8 mouse cellular contexts compared by ENCODE assay signal in the genomic region with DNA sequence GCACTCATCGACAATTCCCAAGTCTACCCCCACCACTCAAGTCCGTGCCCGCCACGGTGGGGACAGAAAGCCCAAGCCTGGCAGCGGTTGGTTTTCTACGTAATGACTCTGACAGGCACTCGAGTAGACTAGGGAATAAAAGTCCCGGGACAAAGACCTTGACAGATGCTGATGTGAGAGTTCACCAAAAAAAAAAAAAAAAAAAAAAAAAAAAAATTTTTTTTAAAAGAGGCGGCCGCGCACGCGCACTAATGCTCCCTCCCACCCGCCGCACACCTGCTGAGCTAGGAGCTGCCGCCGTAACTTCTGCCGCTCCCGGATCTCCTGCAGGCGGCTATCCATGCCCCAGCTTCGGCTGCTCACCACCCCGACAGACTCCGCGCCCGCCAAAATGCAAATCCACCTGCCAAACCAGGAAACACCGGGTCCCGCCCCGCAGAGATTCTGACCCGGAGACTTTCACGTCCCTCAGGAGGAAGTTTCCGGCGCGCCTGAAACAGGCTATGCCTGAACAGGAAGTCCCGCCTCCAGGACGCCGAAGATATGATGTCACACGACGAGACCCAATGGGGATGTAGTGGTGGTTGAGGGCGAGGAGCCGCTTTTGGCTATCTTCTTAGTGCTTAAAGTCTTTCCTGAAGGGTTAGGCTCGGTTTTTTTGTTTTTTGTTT. TPM values are rescaled to one million over a fixed set of nuclear protein-coding genes. Genes with fewer than 3 reads are reported as not detected.
DNase-seq lines count a peak whose midpoint lies in the region; ATAC-seq and TF ChIP-seq lines count a peak whose summit lies in the region.

A gene (minus strand): TSS at position 623 of the 671 bp plus-strand sequence.

- no peaks in the 10 kb centered on the region for H3K9me3 ChIP-seq in CH12.LX (replicated peaks; ENCODE audit: low read length)
- H3K9me3 ChIP-seq in forebrain, embryonic 11.5 days (ENCODE audit: control insufficient read depth, low read length), result no peaks in the 10 kb centered on the region
- H3K9me3 ChIP-seq in heart, embryonic 16.5 days (replicated peaks; ENCODE audit: control insufficient read depth, low read length), result no peaks in the 10 kb centered on the region
- no peaks in the 10 kb centered on the region for H3K9me3 ChIP-seq in liver, embryonic 15.5 days (replicated peaks)
- no peaks in the 10 kb centered on the region for H3K9me3 ChIP-seq in neural tube, embryonic 12.5 days

- 0% methylated on average over 41 of the region's 41 CpGs for WGBS in forebrain, embryonic 11.5 days
- WGBS in heart, embryonic 16.5 days, result under 1% methylated on average over 40 of the region's 41 CpGs
- WGBS in liver, embryonic 15.5 days (ENCODE audit: insufficient replicate concordance), result under 1% methylated on average over 41 of the region's 41 CpGs
- WGBS in neural tube, embryonic 12.5 days, result under 1% methylated on average over 41 of the region's 41 CpGs

- H3K4me2 ChIP-seq in CH12.LX (ENCODE audit: insufficient read depth, low read depth, poor library complexity, severe bottlenecking), result peak within 1 kb of the TSS; percentile 86
- peak within 1 kb of the TSS; percentile 75 for H3K4me2 ChIP-seq in forebrain, embryonic 11.5 days (ENCODE audit: low read depth, low read length, severe bottlenecking)
- peak within 1 kb of the TSS; percentile 83 for H3K4me2 ChIP-seq in heart, embryonic 16.5 days (ENCODE audit: low read depth, low read length)
- peak within 1 kb of the TSS; percentile 84 for H3K4me2 ChIP-seq in liver, embryonic 15.5 days
- H3K4me2 ChIP-seq in neural tube, embryonic 12.5 days (replicated peaks), result peak within 1 kb of the TSS; percentile 69

- peak; percentile 99 for DNase-seq in CH12.LX (ENCODE audit: extremely low read depth)
- peak; percentile 96 for DNase-seq in c-Kit-positive CD71-positive TER-119-negative erythroid progenitor cells, embryonic 14.5 days (ENCODE audit: low read depth)
- peak; percentile 97 for DNase-seq in forebrain, embryonic 11.5 days (ENCODE audit: low spot score)
- DNase-seq in kidney, postnatal 36 days, result peak; percentile 98
- peak; percentile 98 for DNase-seq in telencephalon, adult 2 months (ENCODE audit: low read depth, low spot score)

- H3K79me2 ChIP-seq in CH12.LX (replicated peaks; ENCODE audit: control insufficient read depth, extremely low read depth, insufficient read depth, poor library complexity, severe bottlenecking), result peaks cover 11% of the 10 kb centered on the region

- peak within 1 kb of the TSS; percentile 80 for H3K27ac ChIP-seq in CH12.LX (ENCODE audit: insufficient read depth, low read depth)
- peak within 1 kb of the TSS; percentile 84 for H3K27ac ChIP-seq in forebrain, embryonic 11.5 days (ENCODE audit: low read depth, low read length)
- H3K27ac ChIP-seq in heart, embryonic 16.5 days (ENCODE audit: low read length), result peak within 1 kb of the TSS; percentile 80
- H3K27ac ChIP-seq in liver, embryonic 15.5 days (replicated peaks), result peak within 1 kb of the TSS; percentile 90
- H3K27ac ChIP-seq in neural tube, embryonic 12.5 days, result peak within 1 kb of the TSS; percentile 64; the same call in 1 of the 2 replicates

- H3K27me3 ChIP-seq in CH12.LX (replicated peaks), result peaks cover 3% of the 10 kb centered on the region
- no peaks in the 10 kb centered on the region for H3K27me3 ChIP-seq in forebrain, embryonic 11.5 days (ENCODE audit: control insufficient read depth, insufficient read depth, low read length)
- H3K27me3 ChIP-seq in heart, embryonic 16.5 days (ENCODE audit: control insufficient read depth, insufficient read depth, low read length), result no peaks in the 10 kb centered on the region
- 0 out of 2 replicates have a peak, but pooled peaks cover 7% of the 10 kb centered on the region for H3K27me3 ChIP-seq in liver, embryonic 15.5 days
- no peaks in the 10 kb centered on the region for H3K27me3 ChIP-seq in neural tube, embryonic 12.5 days (replicated peaks)

- TF ChIP-seq RAD21 in CH12.LX (IDR thresholded peaks at IDR 0.05; ENCODE audit: low read depth, low read length), result no peak

- peak; percentile 80 for TF ChIP-seq POLR2A in CH12.LX (IDR thresholded peaks at IDR 0.05; ENCODE audit: low read depth, low read length)

- dilution Hi-C loops in CH12.LX (cut with MboI; ENCODE audit: extremely low pct_ligation_motif_present, extremely low pct_unique_long_range_greater_than_20kb, low sequenced_read_pairs), result no loop called here

- in situ Hi-C loops in CH12.LX (cut with MboI; ENCODE audit: low pct_ligation_motif_present, low pct_unique_long_range_greater_than_20kb, low sequenced_read_pairs), result no loop called here

- H3K4me3 ChIP-seq in CH12.LX (replicated peaks in 1 of 3; ENCODE audit: low read depth in 2 of 3, low read length in 2 of 3, poor library complexity in 1 of 3), result peak within 1 kb of the TSS; percentile 59 to 90 (median 82)
- peak within 1 kb of the TSS; percentile 68 for H3K4me3 ChIP-seq in forebrain, embryonic 11.5 days (ENCODE audit: low read depth, low read length)
- H3K4me3 ChIP-seq in heart, embryonic 16.5 days (ENCODE audit: low read length), result peak within 1 kb of the TSS; percentile 60
- H3K4me3 ChIP-seq in liver, embryonic 15.5 days (replicated peaks), result peak within 1 kb of the TSS; percentile 85
- peak within 1 kb of the TSS; percentile 68 for H3K4me3 ChIP-seq in neural tube, embryonic 12.5 days

- H3K36me3 ChIP-seq in CH12.LX (replicated peaks in 1 of 2; ENCODE audit: control insufficient read depth in 1 of 2, insufficient read depth in 1 of 2, low read length in 1 of 2), result peaks cover 0 to 14% of the 10 kb centered on the region in 2 experiments
- no peaks in the 10 kb centered on the region; the same call in 1 of the 2 replicates for H3K36me3 ChIP-seq in forebrain, embryonic 11.5 days (ENCODE audit: control insufficient read depth, insufficient read depth, low read length)
- H3K36me3 ChIP-seq in heart, embryonic 16.5 days (ENCODE audit: control insufficient read depth, insufficient read depth), result peaks cover 4% of the 10 kb centered on the region; the same call in 1 of the 2 replicates
- H3K36me3 ChIP-seq in liver, embryonic 15.5 days (replicated peaks), result peaks cover 13% of the 10 kb centered on the region
- peaks cover 9% of the 10 kb centered on the region for H3K36me3 ChIP-seq in neural tube, embryonic 12.5 days

- peak; percentile 99 for ATAC-seq in forebrain, embryonic 11.5 days (replicated peaks; ENCODE audit: low FRiP score)
- peak; percentile 99 for ATAC-seq in heart, embryonic 16.5 days (replicated peaks; ENCODE audit: extremely low read depth, insufficient read depth, low FRiP score)
- peak; percentile 100 for ATAC-seq in liver, embryonic 15.5 days (ENCODE audit: insufficient read depth)
- peak; percentile 99 for ATAC-seq in neural tube, embryonic 12.5 days (ENCODE audit: low FRiP score, low read depth)

- peaks cover 0 to 17% of the 10 kb centered on the region in 2 experiments; a peak in 2 of 4 replicates for H3K4me1 ChIP-seq in CH12.LX (ENCODE audit: control insufficient read depth in 1 of 2, insufficient read depth in 2 of 2)
- no peaks in the 10 kb centered on the region for H3K4me1 ChIP-seq in forebrain, embryonic 11.5 days (replicated peaks; ENCODE audit: control insufficient read depth, insufficient read depth, low read length)
- peaks cover 7% of the 10 kb centered on the region for H3K4me1 ChIP-seq in heart, embryonic 16.5 days (ENCODE audit: control insufficient read depth, insufficient read depth, low read length)
- peaks cover 13% of the 10 kb centered on the region for H3K4me1 ChIP-seq in liver, embryonic 15.5 days (replicated peaks)
- H3K4me1 ChIP-seq in neural tube, embryonic 12.5 days, result peaks cover 16% of the 10 kb centered on the region

- TF ChIP-seq CTCF in CH12.LX (conservative IDR thresholded peaks at IDR 0.05 in 1 of 2, IDR thresholded peaks at IDR 0.05 in 1 of 2; ENCODE audit: low read depth in 2 of 2, low read length in 2 of 2), result no peak

- peak within 1 kb of the TSS; percentile 94 for H3K9ac ChIP-seq in CH12.LX (ENCODE audit: insufficient read depth, low read depth)
- peak within 1 kb of the TSS; percentile 77 for H3K9ac ChIP-seq in forebrain, embryonic 11.5 days (ENCODE audit: low read length)
- H3K9ac ChIP-seq in heart, embryonic 16.5 days (ENCODE audit: low read length), result peak within 1 kb of the TSS; percentile 81
- H3K9ac ChIP-seq in liver, embryonic 15.5 days, result peak within 1 kb of the TSS; percentile 78
- peak within 1 kb of the TSS; percentile 67 for H3K9ac ChIP-seq in neural tube, embryonic 12.5 days

- TF ChIP-seq EP300 in CH12.LX (IDR thresholded peaks at IDR 0.05; ENCODE audit: low read length), result peak; percentile 42; the same call in 1 of the 2 replicates

TF ChIP-seq in CH12.LX, 34 proteins besides CTCF, POLR2A, EP300 and RAD21 (continues in another document):
- peak; percentile 45; the same call in 1 of the 2 replicates for TF ChIP-seq RCOR1 (conservative IDR thresholded peaks at IDR 0.05; ENCODE audit: low read depth, low read length)
- TF ChIP-seq ETS1 (conservative IDR thresholded peaks at IDR 0.05; ENCODE audit: low read depth, low read length), result peak; percentile 5; the same call in 1 of the 2 replicates
- peak; percentile 45 for TF ChIP-seq MYC (IDR thresholded peaks at IDR 0.05; ENCODE audit: low read depth, low read length)
- TF ChIP-seq USF1 (IDR thresholded peaks at IDR 0.05; ENCODE audit: low read depth, low read length), result no peak
- TF ChIP-seq JUN (IDR thresholded peaks at IDR 0.05; ENCODE audit: insufficient read depth, low read depth, low read length), result no peak
- no peak for TF ChIP-seq BHLHE40 (IDR thresholded peaks at IDR 0.05; ENCODE audit: low read depth, low read length)
- no peak; the same call in 1 of the 2 replicates for TF ChIP-seq GABPA (IDR thresholded peaks at IDR 0.05; ENCODE audit: insufficient replicate concordance, low read depth, low read length)
- no peak for TF ChIP-seq USF2 (conservative IDR thresholded peaks at IDR 0.05; ENCODE audit: low read depth, low read length)
- TF ChIP-seq MAZ (IDR thresholded peaks at IDR 0.05; ENCODE audit: low read depth, low read length), result peak; percentile 51
- TF ChIP-seq ZC3H11A (IDR thresholded peaks at IDR 0.05; ENCODE audit: low read depth, low read length), result no peak
- no peak; the same call in 1 of the 2 replicates for TF ChIP-seq ZKSCAN1 (IDR thresholded peaks at IDR 0.05; ENCODE audit: borderline replicate concordance, low read depth, low read length)
- TF ChIP-seq JUND (conservative IDR thresholded peaks at IDR 0.05; ENCODE audit: low read depth, low read length), result no peak
- peak; percentile 80 for TF ChIP-seq NRF1 (IDR thresholded peaks at IDR 0.05; ENCODE audit: low read depth, low read length)
- peak; percentile 99 for TF ChIP-seq ZNF384 (IDR thresholded peaks at IDR 0.05; ENCODE audit: low read depth, low read length)

RNA-seq across cellular contexts. Expression of the gene that starts here (rescaled TPM):
- 5.7 and 6.0 TPM in 2 replicates for total RNA-seq in CH12.LX (2012; rRNA removed)
- total RNA-seq in CH12.LX (2014; rRNA removed), result 8.1 and 8.7 TPM in 2 replicates
- 12.8 and 13.3 TPM in 2 replicates for polyA plus RNA-seq in CH12.LX (2012; ENCODE audit: insufficient read length, low read depth)
- 33.5 and 35.1 TPM in 2 replicates for polyA plus RNA-seq in forebrain, embryonic 11.5 days (2014; fragmentation: Nextera tagmentation; extraction: Ambion mirVana)
- 19.8 and 23.5 TPM in 2 replicates for polyA plus RNA-seq in heart, embryonic 16.5 days (2015; fragmentation: Nextera tagmentation; extraction: Ambion mirVana)
- polyA plus RNA-seq in liver, embryonic 15.5 days (2015; fragmentation: Nextera tagmentation; extraction: Ambion mirVana), result 6.4 and 7.1 TPM in 2 replicates
- polyA plus RNA-seq in neural tube, embryonic 12.5 days (2016; fragmentation: Nextera tagmentation; extraction: Ambion mirVana), result 30.4 and 34.2 TPM in 2 replicates

Comparison
In these comparisons a context has a peak if more than half of its experiments do, and no peak if none do; other contexts are left out.
1. Peak in every context shown above with its lines: DNase-seq, ATAC-seq, H3K4me3 ChIP-seq and H3K27ac ChIP-seq.